Mouse (Mus musculus): ENCODE measurements around the gene Hoxb2. TPM values are rescaled to one million over a fixed set of nuclear protein-coding genes. Genes with fewer than 3 reads are reported as not detected.

Hoxb2 gene
- polyA plus RNA-seq (2016; fragmentation: Nextera tagmentation; extraction: Ambion mirVana) = 0.15 and 0.38 TPM in 2 replicates

DNA sequence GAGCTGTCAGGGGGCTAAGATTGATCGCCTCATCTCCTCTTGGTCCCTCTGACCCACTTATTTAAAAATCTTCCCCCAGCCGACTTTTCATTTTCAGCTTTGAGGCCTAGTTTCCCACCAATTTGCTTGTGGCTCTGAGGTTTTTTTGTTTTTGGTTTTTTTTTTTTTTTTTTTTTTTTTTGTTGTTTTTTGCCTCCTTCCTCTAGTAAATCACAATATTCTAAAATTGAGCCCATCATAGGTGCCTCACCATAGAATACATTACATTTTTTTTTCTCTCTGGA, at the start of gene Hoxb2:
TSS of gene Hoxb2 (plus strand) at position 185 of the 284 bp plus-strand sequence.
- ATAC-seq (ENCODE audit: low FRiP score, low read depth) = no peak
- H3K36me3 ChIP-seq = no peaks in the 10 kb centered on the region
- H3K27ac ChIP-seq (replicated peaks) = no peak within 1 kb of the TSS
- no peaks in the 10 kb centered on the region for H3K9me3 ChIP-seq
- peaks cover 14% of the 10 kb centered on the region for H3K4me1 ChIP-seq
- H3K9ac ChIP-seq (replicated peaks) = no peak within 1 kb of the TSS
- H3K4me2 ChIP-seq (replicated peaks) = no peak within 1 kb of the TSS
- H3K4me3 ChIP-seq = no peak within 1 kb of the TSS
- H3K27me3 ChIP-seq = peaks cover 95% of the 10 kb centered on the region
- WGBS = 4% methylated on average over 2 of the region's 2 CpGs

DNA sequence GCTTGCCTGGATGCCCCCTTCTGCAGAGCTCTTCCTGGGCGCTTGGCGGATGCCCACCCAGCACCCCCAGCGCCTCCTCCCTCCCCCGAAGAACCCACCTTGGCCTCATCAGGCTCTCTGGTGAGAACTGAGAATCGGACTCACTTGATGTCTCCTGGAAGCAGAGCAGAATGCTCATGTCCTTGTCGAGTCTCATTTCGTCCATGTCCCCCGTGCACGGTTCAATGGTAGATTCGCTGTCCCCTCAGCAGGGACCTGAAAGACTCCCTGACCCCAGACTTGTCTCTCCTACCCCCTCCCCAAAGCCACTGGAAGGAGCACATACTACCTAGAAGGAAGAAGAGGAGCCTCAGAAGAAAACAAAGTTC, 49.3 kb upstream of the Hoxb2 start:
- 2% methylated on average over 10 of the region's 10 CpGs for WGBS
- ATAC-seq (ENCODE audit: low FRiP score, low read depth) = no peak
- Histone ChIP-seq H3K4me2 (replicated peaks) (no peak overlapping the region), H3K9ac (replicated peaks) (no peak overlapping the region), H3K27ac (replicated peaks) (no peak overlapping the region), H3K27me3 (peaks cover 100% of the 10 kb centered on the region), H3K4me1 (peaks cover 12% of the 10 kb centered on the region; the same call in 1 of the 2 replicates), H3K4me3 (no peak overlapping the region), H3K9me3 (no peaks in the 10 kb centered on the region), H3K36me3 (no peaks in the 10 kb centered on the region)

DNA sequence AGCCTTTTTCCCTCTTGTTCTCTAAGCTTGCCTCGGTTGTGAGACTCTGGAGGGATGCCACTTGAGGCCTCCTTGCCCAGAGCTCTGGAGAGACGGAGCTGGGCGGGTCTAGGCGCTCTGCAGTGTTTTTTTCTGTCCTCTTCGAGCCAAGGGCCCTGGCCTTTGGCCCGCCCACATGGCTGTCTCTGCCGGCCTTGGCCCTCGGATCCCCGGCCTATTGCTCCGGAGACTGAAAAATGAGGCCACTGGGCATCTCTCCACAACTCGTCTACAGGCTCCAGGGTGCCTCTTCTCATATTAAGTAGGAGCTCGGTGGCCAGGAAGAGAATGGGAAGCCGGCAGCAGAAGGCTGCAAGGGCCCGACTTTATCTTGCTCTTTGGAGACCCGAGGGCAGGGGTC, 48.5 kb upstream of the Hoxb2 start:
- no peak overlapping the region for H3K9ac ChIP-seq (replicated peaks)
- H3K27ac ChIP-seq (replicated peaks) = no peak overlapping the region

GRCm38 (mm10) chr11:96302381-96303150, 47.8 kb upstream of the Hoxb2 start:
- H3K27ac ChIP-seq (replicated peaks) = no peak overlapping the region
- no peak for ATAC-seq (ENCODE audit: low FRiP score, low read depth)
- H3K9ac ChIP-seq (replicated peaks) = no peak overlapping the region
- H3K4me3 ChIP-seq = no peak overlapping the region
- no peaks in the 10 kb centered on the region for H3K36me3 ChIP-seq
- H3K27me3 ChIP-seq = peaks cover 100% of the 10 kb centered on the region
- WGBS = 3% methylated on average over 23 of the region's 23 CpGs
- H3K4me2 ChIP-seq (replicated peaks) = 0 out of 2 replicates have a peak overlapping the region, but pooled peaks have one; percentile 7
- no peaks in the 10 kb centered on the region for H3K9me3 ChIP-seq
- peaks cover 12% of the 10 kb centered on the region; the same call in 1 of the 2 replicates for H3K4me1 ChIP-seq

More for the DNA sequence above, 48.5 kb upstream of the Hoxb2 start:
- no peak for ATAC-seq (ENCODE audit: low FRiP score, low read depth)
- WGBS = 1% methylated on average over 15 of the region's 15 CpGs
- H3K4me2 ChIP-seq (replicated peaks) = no peak overlapping the region
- no peaks in the 10 kb centered on the region for H3K9me3 ChIP-seq
- peaks cover 12% of the 10 kb centered on the region; the same call in 1 of the 2 replicates for H3K4me1 ChIP-seq
- no peak overlapping the region for H3K4me3 ChIP-seq
- no peaks in the 10 kb centered on the region for H3K36me3 ChIP-seq
- peaks cover 100% of the 10 kb centered on the region for H3K27me3 ChIP-seq

GRCm38 (mm10) chr11:96303151-96304099, 46.9 kb upstream of the Hoxb2 start, which contains the start of gene Hoxb5:
Hoxb5 (plus strand) TSS chr11:96303336.
- H3K4me1 ChIP-seq = peaks cover 12% of the 10 kb centered on the region; the same call in 1 of the 2 replicates
- no peak within 1 kb of the TSS for H3K9ac ChIP-seq (replicated peaks)
- 1% methylated on average over 67 of the region's 69 CpGs for WGBS
- no peak for ATAC-seq (ENCODE audit: low FRiP score, low read depth)
- no peaks in the 10 kb centered on the region for H3K36me3 ChIP-seq
- no peaks in the 10 kb centered on the region for H3K9me3 ChIP-seq
- peaks cover 100% of the 10 kb centered on the region for H3K27me3 ChIP-seq
- 0 out of 2 replicates have a peak within 1 kb of the TSS, but pooled peaks have one; percentile 7 for H3K4me3 ChIP-seq
- 0 out of 2 replicates have a peak within 1 kb of the TSS, but pooled peaks have one; percentile 7 for H3K4me2 ChIP-seq (replicated peaks)
- no peak within 1 kb of the TSS for H3K27ac ChIP-seq (replicated peaks)

DNA sequence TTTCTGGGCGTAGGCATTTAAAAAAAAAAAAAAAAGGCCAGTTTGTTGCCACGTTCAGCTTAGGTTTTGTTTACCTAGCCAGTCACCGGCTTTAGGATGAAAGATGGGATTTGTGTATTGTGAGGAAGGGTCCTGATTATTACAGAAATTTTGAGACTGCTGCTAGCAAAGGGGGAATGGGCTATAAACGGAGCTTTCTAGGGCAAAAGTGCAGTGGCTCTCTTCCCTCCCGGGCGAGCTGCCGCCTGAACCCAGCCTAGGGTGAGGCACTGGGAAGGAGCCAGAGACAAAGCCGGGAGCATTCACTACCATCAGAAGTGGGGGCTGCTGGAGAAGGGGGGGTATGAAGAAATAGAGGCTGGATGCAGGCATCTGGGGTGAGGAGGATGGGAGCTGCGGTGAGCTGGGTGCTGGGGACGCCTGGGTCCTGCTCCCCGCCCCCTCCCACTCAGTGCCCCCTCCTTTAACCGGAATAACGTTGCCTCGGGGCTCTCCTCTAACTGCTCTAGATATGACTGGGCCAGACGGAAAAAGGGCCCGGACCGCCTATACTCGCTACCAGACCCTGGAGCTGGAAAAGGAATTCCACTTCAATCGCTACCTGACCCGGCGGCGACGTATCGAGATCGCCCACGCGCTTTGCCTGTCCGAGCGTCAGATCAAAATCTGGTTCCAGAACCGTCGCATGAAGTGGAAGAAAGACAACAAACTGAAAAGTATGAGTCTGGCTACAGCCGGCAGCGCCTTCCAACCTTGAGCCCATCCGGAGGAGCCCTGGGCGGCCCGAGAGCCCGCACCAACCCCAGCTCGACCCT, 45.7 kb upstream of the Hoxb2 start:
- no peak overlapping the region for H3K4me2 ChIP-seq (replicated peaks)
- H3K9me3 ChIP-seq = no peaks in the 10 kb centered on the region
- peaks cover 100% of the 10 kb centered on the region for H3K27me3 ChIP-seq
- no peak overlapping the region for H3K4me3 ChIP-seq
- ATAC-seq (ENCODE audit: low FRiP score, low read depth) = no peak
- no peaks in the 10 kb centered on the region for H3K36me3 ChIP-seq
- no peak overlapping the region for H3K27ac ChIP-seq (replicated peaks)
- H3K9ac ChIP-seq (replicated peaks) = no peak overlapping the region
- peaks cover 12% of the 10 kb centered on the region; the same call in 1 of the 2 replicates for H3K4me1 ChIP-seq
- under 1% methylated on average over 38 of the region's 38 CpGs for WGBS

DNA sequence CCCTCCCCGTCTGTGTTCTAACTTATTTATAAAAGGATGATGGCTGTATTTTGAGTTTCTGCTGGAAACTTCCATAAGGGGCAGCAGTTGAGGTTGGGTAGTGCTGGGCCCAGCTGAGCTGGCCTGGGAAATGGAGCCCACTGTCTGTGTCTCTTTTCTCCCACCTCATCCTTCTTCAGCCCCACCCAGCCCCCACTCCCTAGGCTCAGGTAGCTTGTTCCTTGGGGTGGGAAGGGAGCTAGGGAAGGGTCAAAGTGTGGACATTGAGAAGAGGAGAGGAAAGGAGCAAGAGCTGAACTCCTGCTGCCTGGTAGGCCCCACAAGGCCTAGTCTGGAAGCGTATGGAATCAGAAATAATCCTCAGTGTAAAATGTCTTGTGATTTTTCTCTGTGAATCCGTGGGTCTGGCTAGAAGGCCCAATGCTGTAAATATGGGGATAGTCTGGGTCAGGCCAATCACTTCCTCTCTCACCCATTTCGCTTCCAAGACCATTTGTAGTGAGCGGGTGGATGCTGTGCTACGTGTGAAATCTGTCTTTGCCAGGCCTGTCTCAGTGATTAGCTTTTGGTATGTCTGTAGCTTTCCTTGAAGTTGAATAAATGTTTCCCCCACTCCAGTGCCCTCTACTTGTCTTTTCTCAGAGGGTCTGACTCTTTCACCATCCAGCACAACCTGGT, 44.7 kb upstream of the Hoxb2 start:
- peaks cover 9% of the 10 kb centered on the region; the same call in 1 of the 2 replicates for H3K4me1 ChIP-seq
- no peak overlapping the region for H3K4me3 ChIP-seq
- no peak overlapping the region for H3K9ac ChIP-seq (replicated peaks)
- peaks cover 100% of the 10 kb centered on the region for H3K27me3 ChIP-seq
- no peaks in the 10 kb centered on the region for H3K36me3 ChIP-seq
- no peak overlapping the region for H3K27ac ChIP-seq (replicated peaks)
- no peak overlapping the region for H3K4me2 ChIP-seq (replicated peaks)
- H3K9me3 ChIP-seq = no peaks in the 10 kb centered on the region
- ATAC-seq (ENCODE audit: low FRiP score, low read depth) = no peak
- 10% methylated on average over 6 of the region's 6 CpGs for WGBS

DNA sequence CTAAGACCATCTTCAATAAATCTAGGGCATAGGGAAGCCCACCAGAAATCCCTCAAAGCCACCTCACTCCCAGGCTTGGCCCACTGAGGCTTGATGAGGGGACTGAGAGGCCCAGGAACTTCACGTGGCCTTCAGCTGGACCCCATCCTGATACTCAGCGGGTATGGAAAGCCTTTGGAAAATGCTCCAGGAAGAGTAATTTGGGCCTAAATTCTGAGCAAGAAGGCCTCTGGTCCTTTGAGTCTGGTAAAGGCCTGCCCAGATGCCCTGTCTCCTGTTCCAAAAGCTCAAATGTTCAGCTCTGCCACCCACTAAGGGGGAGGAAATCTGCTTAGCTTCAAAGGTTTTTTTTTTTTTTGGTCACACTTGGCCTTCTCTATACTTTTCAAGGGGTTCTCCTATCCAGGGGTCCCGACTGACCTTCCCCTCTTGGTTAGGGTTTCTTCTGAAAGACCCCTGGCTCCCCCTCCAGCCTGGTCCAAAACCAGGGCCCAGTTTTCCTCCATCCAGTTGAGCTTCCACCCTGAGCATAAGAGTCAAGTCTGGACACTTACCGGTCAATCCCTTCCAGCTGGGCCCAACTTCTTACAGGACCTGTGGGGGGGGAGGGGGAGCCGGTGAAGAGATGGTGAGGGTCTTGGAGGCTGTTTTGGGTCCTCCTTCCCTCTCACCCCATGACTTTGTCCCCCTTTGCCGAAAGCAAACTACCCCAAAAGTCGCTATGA, 44.0 kb upstream of the Hoxb2 start:
- Histone ChIP-seq H3K9me3 (no peaks in the 10 kb centered on the region), H3K4me2 (replicated peaks) (no peak overlapping the region), H3K27me3 (peaks cover 100% of the 10 kb centered on the region), H3K27ac (replicated peaks) (no peak overlapping the region), H3K4me3 (no peak overlapping the region), H3K36me3 (no peaks in the 10 kb centered on the region), H3K9ac (replicated peaks) (no peak overlapping the region), H3K4me1 (peaks cover 9% of the 10 kb centered on the region; the same call in 1 of the 2 replicates)
- WGBS = 3% methylated on average over 7 of the region's 7 CpGs
- ATAC-seq (ENCODE audit: low FRiP score, low read depth) = no peak

- H3K4me3 ChIP-seq = no peak overlapping the region
- H3K36me3 ChIP-seq = no peaks in the 10 kb centered on the region
- H3K4me2 ChIP-seq (replicated peaks) = no peak overlapping the region
- WGBS = 4% methylated on average over 13 of the region's 13 CpGs
- H3K9ac ChIP-seq (replicated peaks) = no peak overlapping the region
- peaks cover 100% of the 10 kb centered on the region for H3K27me3 ChIP-seq
- no peak for ATAC-seq (ENCODE audit: low FRiP score, low read depth)
- H3K4me1 ChIP-seq = peaks cover 9% of the 10 kb centered on the region; the same call in 1 of the 2 replicates
- no peaks in the 10 kb centered on the region for H3K9me3 ChIP-seq
- no peak overlapping the region for H3K27ac ChIP-seq (replicated peaks)
Observed at GRCm38 (mm10) chr11:96306908-96307269, 43.4 kb upstream of the Hoxb2 start.

- Histone ChIP-seq H3K9ac (replicated peaks) (no peak overlapping the region), H3K4me2 (replicated peaks) (no peak overlapping the region), H3K4me3 (no peak overlapping the region), H3K9me3 (no peaks in the 10 kb centered on the region), H3K4me1 (peaks cover 4% of the 10 kb centered on the region; the same call in 1 of the 2 replicates), H3K36me3 (no peaks in the 10 kb centered on the region), H3K27ac (replicated peaks) (no peak overlapping the region), H3K27me3 (peaks cover 100% of the 10 kb centered on the region)
- 7% methylated on average over 4 of the region's 4 CpGs for whole genome bisulfite sequencing
- no peak for ATAC-seq (ENCODE audit: low FRiP score, low read depth)
Observed at GRCm38 (mm10) chr11:96308763-96309162, 41.6 kb upstream of the Hoxb2 start.
